Mouse (Mus musculus) C2C12 (cell line): Measurements from ENCODE around the gene Csf1. TPM values are rescaled to one million over a fixed set of nuclear protein-coding genes. Genes with fewer than 3 reads are reported as not detected.

Experiments
- H3K27me3 ChIP-seq: one replicate; pipeline ENCODE4 v1.6.1; 2011; ENCODE audit not compliant: control insufficient read depth, insufficient read depth, insufficient read length
- H3K36me3 ChIP-seq: one replicate; pipeline ENCODE4 v1.6.1; 2011; ENCODE audit not compliant: control insufficient read depth, insufficient read depth
- H3K4me3 ChIP-seq: one replicate; pipeline ENCODE4 v1.5.1; 2011; ENCODE audit warnings: mild to moderate bottlenecking, control low read depth; ENCODE audit not compliant: poor library complexity, insufficient read depth, severe bottlenecking
- H3K79me2 ChIP-seq: one replicate; pipeline ENCODE4 v1.6.1; 2011; ENCODE audit not compliant: control insufficient read depth, insufficient read depth
- H3K79me3 ChIP-seq: one replicate; pipeline ENCODE4 v1.6.1; 2011; ENCODE audit warnings: low read depth, control low read depth
- H3ac ChIP-seq: one replicate; pipeline ENCODE3; 2011; ENCODE audit warnings: low read depth; ENCODE audit not compliant: control insufficient read depth, insufficient read length
- CEBPB ChIP-seq: IDR thresholded peaks from one replicate; pipeline ENCODE4 v1.6.1; 2011; ENCODE audit warnings: low read depth, mild to moderate bottlenecking, control low read depth, moderate library complexity
- CTCF ChIP-seq: IDR thresholded peaks from one replicate; pipeline ENCODE4 v1.5.1; 2011; ENCODE audit not compliant: control insufficient read depth, insufficient read depth, insufficient read length
- FOSL1 ChIP-seq: IDR thresholded peaks from one replicate; pipeline ENCODE4 v1.8.0; 2011; ENCODE audit warnings: mild to moderate bottlenecking, low read length; ENCODE audit not compliant: poor library complexity, insufficient read depth, severe bottlenecking
- MAX ChIP-seq: IDR thresholded peaks from one replicate; pipeline ENCODE4 v1.6.1; 2011; ENCODE audit warnings: mild to moderate bottlenecking, control low read depth
- MYOD1 ChIP-seq: IDR thresholded peaks from one replicate; pipeline ENCODE4 v1.6.1; 2011; ENCODE audit warnings: low read depth; ENCODE audit not compliant: control insufficient read depth, insufficient read length
- MYOG ChIP-seq: IDR thresholded peaks from one replicate; pipeline ENCODE4 v1.6.1; 2011; ENCODE audit not compliant: control insufficient read depth, insufficient read length; ENCODE audit errors: extremely low read depth
- USF1 ChIP-seq: IDR thresholded peaks from one replicate; pipeline ENCODE4 v1.6.1; 2011; ENCODE audit warnings: low read depth, mild to moderate bottlenecking, control low read depth, moderate library complexity
- polyA plus RNA-seq: library from polyadenylated mRNA; unstranded; fragments of >200 nt; fragmentation: generic; extraction: Trizol; gene quantifications from one replicate; pipeline ENCODE4 v1.2.1, GENCODE M21; 2012; ENCODE audit warnings: missing spikeins

Csf1 gene
- polyA plus RNA-seq, 1 experiment = 169 TPM

- Histone ChIP-seq H3ac (no peak overlapping the region), H3K27me3 (no peaks in the 10 kb centered on the region), H3K79me2 (no peaks in the 10 kb centered on the region), H3K4me3 (no peak overlapping the region), H3K79me3 (no peaks in the 10 kb centered on the region), H3K36me3 (no peaks in the 10 kb centered on the region)
- TF ChIP-seq MYOD1 (no peak), MYOG (no peak), USF1 (no peak), CTCF (no peak), MAX (no peak), FOSL1 (no peak), CEBPB (no peak)
Observed at GRCm38 (mm10) chr3:107714276-107714933, 45.9 kb downstream of the Csf1 start.

GRCm38 (mm10) chr3:107712081-107712480 lies 48.2 kb downstream of the Csf1 start:
- no peaks in the 10 kb centered on the region for H3K79me2 ChIP-seq
- no peaks in the 10 kb centered on the region for H3K27me3 ChIP-seq
- no peak overlapping the region for H3ac ChIP-seq
- no peak for TF ChIP-seq FOSL1
- TF ChIP-seq USF1 = no peak
- TF ChIP-seq CEBPB = no peak
- TF ChIP-seq CTCF = no peak
- no peak for TF ChIP-seq MYOD1
- no peaks in the 10 kb centered on the region for H3K79me3 ChIP-seq
- no peak overlapping the region for H3K4me3 ChIP-seq
- H3K36me3 ChIP-seq = no peaks in the 10 kb centered on the region

- Histone ChIP-seq H3K4me3 (no peak overlapping the region), H3K27me3 (no peaks in the 10 kb centered on the region), H3ac (no peak overlapping the region), H3K79me3 (no peaks in the 10 kb centered on the region), H3K79me2 (no peaks in the 10 kb centered on the region), H3K36me3 (no peaks in the 10 kb centered on the region)
- TF ChIP-seq MYOD1 (peak; percentile 45), CEBPB (no peak), MAX (peak; percentile 8), MYOG (no peak), CTCF (no peak), USF1 (no peak), FOSL1 (no peak)
Observed at GRCm38 (mm10) chr3:107709156-107709555, 51.1 kb downstream of the Csf1 start.

GRCm38 (mm10) chr3:107707239-107707638 lies 53.0 kb downstream of the Csf1 start:
- no peak overlapping the region for H3ac ChIP-seq
- H3K4me3 ChIP-seq = no peak overlapping the region
- H3K36me3 ChIP-seq = no peaks in the 10 kb centered on the region
- H3K27me3 ChIP-seq = no peaks in the 10 kb centered on the region
- TF ChIP-seq MYOD1 (peak; percentile 89), CTCF (no peak), FOSL1 (peak; percentile 77), MYOG (no peak), USF1 (no peak), MAX (no peak), CEBPB (peak; percentile 93)
- no peaks in the 10 kb centered on the region for H3K79me2 ChIP-seq
- H3K79me3 ChIP-seq = no peaks in the 10 kb centered on the region

GRCm38 (mm10) chr3:107706164-107706563 lies 54.1 kb downstream of the Csf1 start:
- H3ac ChIP-seq = no peak overlapping the region
- H3K79me3 ChIP-seq = no peaks in the 10 kb centered on the region
- H3K79me2 ChIP-seq = no peaks in the 10 kb centered on the region
- H3K36me3 ChIP-seq = no peaks in the 10 kb centered on the region
- TF ChIP-seq CTCF (no peak), CEBPB (peak; percentile 97), MYOD1 (peak; percentile 35)
- H3K27me3 ChIP-seq = no peaks in the 10 kb centered on the region
- H3K4me3 ChIP-seq = no peak overlapping the region

GRCm38 (mm10) chr3:107704371-107704705 lies 55.9 kb downstream of the Csf1 start:
- Histone ChIP-seq H3K27me3 (no peaks in the 10 kb centered on the region), H3K79me2 (no peaks in the 10 kb centered on the region), H3ac (no peak overlapping the region), H3K4me3 (no peak overlapping the region), H3K36me3 (no peaks in the 10 kb centered on the region), H3K79me3 (no peaks in the 10 kb centered on the region)
- no peak for TF ChIP-seq USF1
- no peak for TF ChIP-seq CEBPB
